Mouse (Mus musculus) heart, embryonic 16.5 days (tissue): ENCODE measurements around the gene Sbno2. TPM values are rescaled to one million over a fixed set of nuclear protein-coding genes. Genes with fewer than 3 reads are reported as not detected.

Experiments
- ATAC-seq: fragments of 200-750 bp; cut with Nextera tagmentation; replicated peaks from 2 replicates; pipeline ENCODE4 v1.8.0; 2017; ENCODE audit warnings: moderate number of reproducible peaks; ENCODE audit not compliant: insufficient read depth, low FRiP score; ENCODE audit errors: extremely low read depth
- H3K27ac ChIP-seq: fragments of 300-500 bp; sonication (generic); 2 replicates; pipeline ENCODE4 v1.5.1; 2014; ENCODE audit warnings: mild to moderate bottlenecking, low read length, control low read depth, moderate library complexity
- H3K27me3 ChIP-seq: fragments of 300-500 bp; sonication (generic); 2 replicates; pipeline ENCODE4 v1.6.1; 2014; ENCODE audit warnings: low read length, mixed read lengths; ENCODE audit not compliant: control insufficient read depth, insufficient read depth
- H3K36me3 ChIP-seq: fragments of 300-500 bp; sonication (generic); 2 replicates; pipeline ENCODE4 v1.6.1; 2014; ENCODE audit not compliant: control insufficient read depth, insufficient read depth
- H3K4me1 ChIP-seq: fragments of 300-500 bp; sonication (generic); 2 replicates; pipeline ENCODE4 v1.6.1; 2014; ENCODE audit warnings: low read length, mixed read lengths; ENCODE audit not compliant: control insufficient read depth, insufficient read depth
- H3K4me2 ChIP-seq: fragments of 300-500 bp; sonication (generic); 2 replicates; pipeline ENCODE4 v1.6.1; 2014; ENCODE audit warnings: low read depth, mild to moderate bottlenecking, control low read depth, low read length
- H3K4me3 ChIP-seq: fragments of 300-500 bp; sonication (generic); 2 replicates; pipeline ENCODE4 v1.5.1; 2014; ENCODE audit warnings: mild to moderate bottlenecking, control low read depth, low read length
- H3K9ac ChIP-seq: fragments of 300-500 bp; sonication (generic); 2 replicates; pipeline ENCODE4 v1.6.1; 2014; ENCODE audit warnings: low read length, control low read depth
- H3K9me3 ChIP-seq: fragments of 300-500 bp; sonication (generic); replicated peaks from 2 replicates; pipeline ENCODE4 v1.6.1; 2016; ENCODE audit warnings: low read length; ENCODE audit not compliant: control insufficient read depth
- WGBS: fragments of 180-500 bp; shearing (Covaris S2); extraction: QIAGEN DNeasy Blood & Tissue Kit; methylation state at CpG from one replicate; pipeline ENCODE4 v1.1.7; 2014; 5-methylcytosine and 5-hydroxymethylcytosine counted together
- polyA plus RNA-seq: library from polyadenylated mRNA; unstranded; fragments of >200 nt; fragmentation: Nextera tagmentation; extraction: Ambion mirVana; gene quantifications from 2 replicates; pipeline ENCODE4 v1.2.1, GENCODE M21; 2015

Gene Sbno2
- polyA plus RNA-seq = 11.7 and 13.5 TPM in 2 replicates

- Histone ChIP-seq H3K4me1 (peaks cover 16% of the 10 kb centered on the region), H3K36me3 (no peaks in the 10 kb centered on the region), H3K9me3 (no peaks in the 10 kb centered on the region), H3K27ac (no peak within 1 kb of the TSS), H3K27me3 (no peaks in the 10 kb centered on the region), H3K9ac (no peak within 1 kb of the TSS), H3K4me3 (no peak within 1 kb of the TSS), H3K4me2 (no peak within 1 kb of the TSS)
- 68% methylated on average over 5 of the region's 5 CpGs for WGBS
- ATAC-seq = no peak
These were observed at the start of gene Sbno2 for GRCm38 (mm10) chr10:80105460-80105859. Gene Sbno2 (minus strand): TSS chr10:80105571.

GRCm38 (mm10) chr10:80154384-80154783 lies 49.0 kb upstream of the Sbno2 start:
- peaks cover 71% of the 10 kb centered on the region for H3K4me1 ChIP-seq
- ATAC-seq = no peak
- H3K9ac ChIP-seq = no peak overlapping the region
- H3K4me3 ChIP-seq = no peak overlapping the region
- 80% methylated on average over 7 of the region's 7 CpGs for WGBS
- H3K4me2 ChIP-seq = no peak overlapping the region
- H3K9me3 ChIP-seq = no peaks in the 10 kb centered on the region
- no peak overlapping the region for H3K27ac ChIP-seq
- peaks cover 54% of the 10 kb centered on the region for H3K36me3 ChIP-seq
- no peaks in the 10 kb centered on the region for H3K27me3 ChIP-seq

- H3K4me1 ChIP-seq = peaks cover 64% of the 10 kb centered on the region
- H3K36me3 ChIP-seq = peaks cover 54% of the 10 kb centered on the region
- H3K9ac ChIP-seq = no peak overlapping the region
These were observed 48.3 kb upstream of the Sbno2 start for GRCm38 (mm10) chr10:80153713-80154112.

GRCm38 (mm10) chr10:80152873-80153260 lies 47.5 kb upstream of the Sbno2 start:
- ATAC-seq = no peak
- Histone ChIP-seq H3K4me1 (peaks cover 57% of the 10 kb centered on the region), H3K9me3 (no peaks in the 10 kb centered on the region), H3K27me3 (no peaks in the 10 kb centered on the region), H3K9ac (peak overlapping the region; percentile 99), H3K4me2 (peak overlapping the region; percentile 91), H3K4me3 (peak overlapping the region; percentile 92), H3K36me3 (peaks cover 54% of the 10 kb centered on the region), H3K27ac (peak overlapping the region; percentile 98)
- WGBS = 17% methylated on average over 3 of the region's 3 CpGs

More at GRCm38 (mm10) chr10:80153713-80154112, 48.3 kb upstream of the Sbno2 start:
- no peaks in the 10 kb centered on the region for H3K9me3 ChIP-seq
- no peak overlapping the region for H3K4me3 ChIP-seq
- H3K4me2 ChIP-seq = no peak overlapping the region
- no peaks in the 10 kb centered on the region for H3K27me3 ChIP-seq
- 88% methylated on average over 19 of the region's 19 CpGs for WGBS
- no peak for ATAC-seq
- 0 out of 2 replicates have a peak overlapping the region, but pooled peaks have one; percentile 23 for H3K27ac ChIP-seq

- peak overlapping the region; percentile 91 for H3K4me2 ChIP-seq
- peak overlapping the region; percentile 98 for H3K27ac ChIP-seq
- H3K4me1 ChIP-seq = peaks cover 58% of the 10 kb centered on the region
- H3K4me3 ChIP-seq = peak overlapping the region; percentile 92
- H3K9ac ChIP-seq = peak overlapping the region; percentile 99
- ATAC-seq = no peak
- no peaks in the 10 kb centered on the region for H3K27me3 ChIP-seq
- no peaks in the 10 kb centered on the region for H3K9me3 ChIP-seq
- H3K36me3 ChIP-seq = peaks cover 51% of the 10 kb centered on the region
- 6% methylated on average over 15 of the region's 15 CpGs for WGBS
These were observed 46.9 kb upstream of the Sbno2 start for GRCm38 (mm10) chr10:80152071-80152872.

GRCm38 (mm10) chr10:80151211-80152034 lies 46.1 kb upstream of the Sbno2 start:
- ATAC-seq = no peak
- Histone ChIP-seq H3K9me3 (no peaks in the 10 kb centered on the region), H3K4me2 (peak overlapping the region; percentile 91), H3K36me3 (peaks cover 44% of the 10 kb centered on the region), H3K4me3 (peak overlapping the region; percentile 92), H3K4me1 (peaks cover 58% of the 10 kb centered on the region), H3K27ac (peak overlapping the region; percentile 98), H3K9ac (peak overlapping the region; percentile 99), H3K27me3 (no peaks in the 10 kb centered on the region)
- under 1% methylated on average over 26 of the region's 26 CpGs for WGBS

GRCm38 (mm10) chr10:80150226-80151210 lies 45.1 kb upstream of the Sbno2 start:
- peak overlapping the region; percentile 91 for H3K4me2 ChIP-seq
- under 1% methylated on average over 58 of the region's 71 CpGs for WGBS
- peak overlapping the region; percentile 92 for H3K4me3 ChIP-seq
- peak overlapping the region; percentile 98 for H3K27ac ChIP-seq
- no peaks in the 10 kb centered on the region for H3K9me3 ChIP-seq
- H3K4me1 ChIP-seq = peaks cover 64% of the 10 kb centered on the region
- H3K9ac ChIP-seq = peak overlapping the region; percentile 99
- peaks cover 43% of the 10 kb centered on the region for H3K36me3 ChIP-seq
- H3K27me3 ChIP-seq = no peaks in the 10 kb centered on the region
- ATAC-seq = no peak
